Mouse (Mus musculus): ENCODE measurements around the gene Aph1b. TPM values are rescaled to one million over a fixed set of nuclear protein-coding genes. Genes with fewer than 3 reads are reported as not detected.
A peak's percentile ranks its signal among the peaks of the same experiment; 100 is the strongest.
"Not testable (repeated sequence)": the region's sequence is repeated elsewhere in the genome, so short reads cannot be mapped to it uniquely, and the experiment has no call there.

The Aph1b gene
- polyA plus RNA-seq, 1 experiment from 2014 or later: 18.0 TPM

GRCm38 (mm10) chr9:66796739-66797138 is 1.4 kb upstream of the Aph1b start, which contains the start of gene Gm10647:
TSS of gene Gm10647 (plus strand) at chr9:66797039.
- Histone ChIP-seq H3K9ac (peak within 1 kb of the TSS; percentile 86), H3K4me1 (peaks cover 9% of the 10 kb centered on the region; the same call in 1 of the 2 replicates), H3K4me2 (replicated peaks) (peak within 1 kb of the TSS; percentile 74), H3K27ac (no peak within 1 kb of the TSS), H3K27me3 (replicated peaks) (0 out of 2 replicates have a peak, but pooled peaks cover 3% of the 10 kb centered on the region), H3K4me3 (peak within 1 kb of the TSS; percentile 68), H3K9me3 (no peaks in the 10 kb centered on the region), H3K36me3 (no peaks in the 10 kb centered on the region)
- ATAC-seq (ENCODE audit: low FRiP score, low read depth): no peak
- WGBS: 77% methylated on average over 5 of the region's 5 CpGs

GRCm38 (mm10) chr9:66794629-66795463 is 444 bp downstream of the Aph1b start:
- no peaks in the 10 kb centered on the region for H3K27me3 ChIP-seq (replicated peaks)
- peak overlapping the region; percentile 77; the same call in 1 of the 2 replicates for H3K27ac ChIP-seq
- peak overlapping the region; percentile 74 for H3K4me2 ChIP-seq (replicated peaks)
- ATAC-seq (ENCODE audit: low FRiP score, low read depth): peak; percentile 76
- H3K9ac ChIP-seq: peak overlapping the region; percentile 86
- peaks cover 7% of the 10 kb centered on the region for H3K36me3 ChIP-seq
- WGBS: 2% methylated on average over 43 of the region's 43 CpGs
- peak overlapping the region; percentile 68 for H3K4me3 ChIP-seq
- H3K4me1 ChIP-seq: peaks cover 9% of the 10 kb centered on the region; the same call in 1 of the 2 replicates
- no peaks in the 10 kb centered on the region for H3K9me3 ChIP-seq

- Histone ChIP-seq H3K9me3 (no peaks in the 10 kb centered on the region), H3K27ac (no peak overlapping the region), H3K4me3 (no peak overlapping the region), H3K36me3 (peaks cover 11% of the 10 kb centered on the region), H3K27me3 (replicated peaks) (no peaks in the 10 kb centered on the region), H3K9ac (no peak overlapping the region), H3K4me1 (no peaks in the 10 kb centered on the region), H3K4me2 (replicated peaks) (no peak overlapping the region)
- ATAC-seq (ENCODE audit: low FRiP score, low read depth): no peak
- WGBS: 9% methylated on average over 2 of the region's 2 CpGs
These were observed 7.5 kb downstream of the Aph1b start for GRCm38 (mm10) chr9:66787821-66788220.

- not testable (repeated sequence) for H3K9me3 ChIP-seq; H3K9ac ChIP-seq; H3K4me3 ChIP-seq; H3K27ac ChIP-seq; H3K4me1 ChIP-seq; H3K36me3 ChIP-seq; H3K27me3 ChIP-seq (replicated peaks); H3K4me2 ChIP-seq (replicated peaks); ATAC-seq (ENCODE audit: low FRiP score, low read depth)
- WGBS: 57% methylated on average over 1 of the region's 3 CpGs
These were observed 10.7 kb downstream of the Aph1b start for GRCm38 (mm10) chr9:66784552-66784951.

GRCm38 (mm10) chr9:66770701-66771100 is 24.6 kb downstream of the Aph1b start:
- Histone ChIP-seq H3K27me3 (replicated peaks) (no peaks in the 10 kb centered on the region), H3K36me3 (no peaks in the 10 kb centered on the region), H3K4me2 (replicated peaks) (no peak overlapping the region), H3K9ac (no peak overlapping the region), H3K4me3 (no peak overlapping the region), H3K4me1 (no peaks in the 10 kb centered on the region), H3K27ac (no peak overlapping the region), H3K9me3 (no peaks in the 10 kb centered on the region)
- ATAC-seq (ENCODE audit: low FRiP score, low read depth): no peak

GRCm38 (mm10) chr9:66769275-66769674 is 26.0 kb downstream of the Aph1b start:
- H3K4me1 ChIP-seq: no peaks in the 10 kb centered on the region
- H3K27ac ChIP-seq: no peak overlapping the region
- WGBS: 59% methylated on average over 3 of the region's 3 CpGs
- no peak overlapping the region for H3K4me2 ChIP-seq (replicated peaks)
- no peak overlapping the region for H3K4me3 ChIP-seq
- H3K9ac ChIP-seq: no peak overlapping the region
- H3K36me3 ChIP-seq: no peaks in the 10 kb centered on the region
- H3K27me3 ChIP-seq (replicated peaks): no peaks in the 10 kb centered on the region
- no peaks in the 10 kb centered on the region for H3K9me3 ChIP-seq
- no peak for ATAC-seq (ENCODE audit: low FRiP score, low read depth)

GRCm38 (mm10) chr9:66768721-66769120 is 26.6 kb downstream of the Aph1b start:
- ATAC-seq (ENCODE audit: low FRiP score, low read depth): no peak
- no peaks in the 10 kb centered on the region for H3K4me1 ChIP-seq
- H3K27ac ChIP-seq: no peak overlapping the region

GRCm38 (mm10) chr9:66760991-66761390 is 34.3 kb downstream of the Aph1b start:
- ATAC-seq (ENCODE audit: low FRiP score, low read depth): no peak

More at GRCm38 (mm10) chr9:66768721-66769120, 26.6 kb downstream of the Aph1b start:
- H3K36me3 ChIP-seq: no peaks in the 10 kb centered on the region
- no peaks in the 10 kb centered on the region for H3K9me3 ChIP-seq
- H3K4me2 ChIP-seq (replicated peaks): no peak overlapping the region
- 74% methylated on average over 1 of the region's 1 CpGs for WGBS
- H3K27me3 ChIP-seq (replicated peaks): no peaks in the 10 kb centered on the region
- H3K9ac ChIP-seq: no peak overlapping the region
- no peak overlapping the region for H3K4me3 ChIP-seq

GRCm38 (mm10) chr9:66752849-66753248 is 42.4 kb downstream of the Aph1b start:
- H3K27me3 ChIP-seq (replicated peaks): no peaks in the 10 kb centered on the region
- H3K27ac ChIP-seq: no peak overlapping the region
- H3K9me3 ChIP-seq: no peaks in the 10 kb centered on the region
- no peaks in the 10 kb centered on the region for H3K4me1 ChIP-seq
- no peak overlapping the region for H3K4me2 ChIP-seq (replicated peaks)
- no peaks in the 10 kb centered on the region for H3K36me3 ChIP-seq
- 80% methylated on average over 6 of the region's 6 CpGs for WGBS
- no peak overlapping the region for H3K9ac ChIP-seq
- H3K4me3 ChIP-seq: no peak overlapping the region
- no peak for ATAC-seq (ENCODE audit: low FRiP score, low read depth)

More at GRCm38 (mm10) chr9:66760991-66761390, 34.3 kb downstream of the Aph1b start:
- no peak overlapping the region for H3K4me3 ChIP-seq
- H3K9me3 ChIP-seq: no peaks in the 10 kb centered on the region
- no peak overlapping the region for H3K4me2 ChIP-seq (replicated peaks)
- no peaks in the 10 kb centered on the region for H3K27me3 ChIP-seq (replicated peaks)
- H3K27ac ChIP-seq: no peak overlapping the region
- H3K36me3 ChIP-seq: no peaks in the 10 kb centered on the region
- WGBS: 76% methylated on average over 1 of the region's 1 CpGs
- H3K4me1 ChIP-seq: no peaks in the 10 kb centered on the region
- H3K9ac ChIP-seq: no peak overlapping the region

GRCm38 (mm10) chr9:66748390-66748789 is 46.9 kb downstream of the Aph1b start:
- no peak overlapping the region for H3K9ac ChIP-seq
- H3K27ac ChIP-seq: no peak overlapping the region
- WGBS: 89% methylated on average over 15 of the region's 15 CpGs
- ATAC-seq (ENCODE audit: low FRiP score, low read depth): no peak
- no peak overlapping the region for H3K4me3 ChIP-seq
- no peak overlapping the region for H3K4me2 ChIP-seq (replicated peaks)
- no peaks in the 10 kb centered on the region for H3K4me1 ChIP-seq
- H3K27me3 ChIP-seq (replicated peaks): no peaks in the 10 kb centered on the region
- H3K9me3 ChIP-seq: no peaks in the 10 kb centered on the region
- no peaks in the 10 kb centered on the region for H3K36me3 ChIP-seq

GRCm38 (mm10) chr9:66744531-66744930 is 50.8 kb downstream of the Aph1b start:
- Histone ChIP-seq H3K9me3 (no peaks in the 10 kb centered on the region), H3K4me2 (replicated peaks) (no peak overlapping the region), H3K4me1 (no peaks in the 10 kb centered on the region), H3K4me3 (no peak overlapping the region), H3K9ac (no peak overlapping the region), H3K27ac (no peak overlapping the region), H3K27me3 (replicated peaks) (no peaks in the 10 kb centered on the region), H3K36me3 (no peaks in the 10 kb centered on the region)
- WGBS: 80% methylated on average over 2 of the region's 2 CpGs
- ATAC-seq (ENCODE audit: low FRiP score, low read depth): no peak

- Histone ChIP-seq H3K27ac (no peak overlapping the region), H3K4me2 (replicated peaks) (no peak overlapping the region), H3K9me3 (no peaks in the 10 kb centered on the region), H3K27me3 (replicated peaks) (no peaks in the 10 kb centered on the region), H3K9ac (no peak overlapping the region), H3K4me1 (no peaks in the 10 kb centered on the region), H3K4me3 (no peak overlapping the region), H3K36me3 (no peaks in the 10 kb centered on the region)
- ATAC-seq (ENCODE audit: low FRiP score, low read depth): no peak
- WGBS: 82% methylated on average over 7 of the region's 7 CpGs
These were observed 55.8 kb downstream of the Aph1b start for GRCm38 (mm10) chr9:66739516-66739915.

- no peak for ATAC-seq (ENCODE audit: low FRiP score, low read depth)
- no peak overlapping the region for H3K4me3 ChIP-seq
- WGBS: 61% methylated on average over 2 of the region's 2 CpGs
- H3K4me2 ChIP-seq (replicated peaks): no peak overlapping the region
- H3K27ac ChIP-seq: no peak overlapping the region
- H3K9me3 ChIP-seq: no peaks in the 10 kb centered on the region
- H3K36me3 ChIP-seq: no peaks in the 10 kb centered on the region
- H3K27me3 ChIP-seq (replicated peaks): no peaks in the 10 kb centered on the region
- no peak overlapping the region for H3K9ac ChIP-seq
- H3K4me1 ChIP-seq: peaks cover 7% of the 10 kb centered on the region; the same call in 1 of the 2 replicates
These were observed 58.7 kb downstream of the Aph1b start for GRCm38 (mm10) chr9:66736551-66736950.
